Mouse (Mus musculus) liver, embryonic 13.5 days (tissue): ENCODE data around the gene Gdf3. TPM values are rescaled to one million over a fixed set of nuclear protein-coding genes. Genes with fewer than 3 reads are reported as not detected.

Experiments
- ATAC-seq: fragments of 200-750 bp; cut with Nextera tagmentation; 2 replicates; pipeline ENCODE4 v1.8.0; 2017; ENCODE audit warnings: low read depth, mild to moderate bottlenecking, moderate number of reproducible peaks, moderate library complexity
- DNase-seq: peaks from one replicate; pipeline ENCODE4 v3.0.0; 2022
- H3K27ac ChIP-seq: fragments of 300-500 bp; sonication (generic); 2 replicates; pipeline ENCODE4 v1.5.1; 2015; ENCODE audit warnings: moderate library complexity, mild to moderate bottlenecking, inconsistent platforms
- H3K27me3 ChIP-seq: fragments of 300-500 bp; sonication (generic); 2 replicates; pipeline ENCODE4 v1.6.1; 2015; ENCODE audit warnings: mild to moderate bottlenecking, inconsistent platforms
- H3K36me3 ChIP-seq: fragments of 300-500 bp; sonication (generic); 2 replicates; pipeline ENCODE4 v1.6.1; 2015; ENCODE audit warnings: mild to moderate bottlenecking, inconsistent platforms
- H3K4me1 ChIP-seq: fragments of 300-500 bp; sonication (generic); replicated peaks from 2 replicates; pipeline ENCODE4 v1.6.1; 2015; ENCODE audit warnings: inconsistent platforms
- H3K4me2 ChIP-seq: fragments of 300-500 bp; sonication (generic); 2 replicates; pipeline ENCODE4 v1.6.1; 2015; ENCODE audit warnings: inconsistent platforms, mild to moderate bottlenecking, moderate library complexity
- H3K4me3 ChIP-seq: fragments of 300-500 bp; sonication (generic); replicated peaks from 2 replicates; pipeline ENCODE4 v1.5.1; 2015; ENCODE audit warnings: mild to moderate bottlenecking, inconsistent platforms
- H3K9ac ChIP-seq: fragments of 300-500 bp; sonication (generic); 2 replicates; pipeline ENCODE4 v1.6.1; 2015; ENCODE audit warnings: mild to moderate bottlenecking, inconsistent platforms
- H3K9me3 ChIP-seq: fragments of 300-500 bp; sonication (generic); replicated peaks from 2 replicates; pipeline ENCODE4 v1.6.1; 2016; ENCODE audit warnings: inconsistent platforms
- WGBS: fragments of 180-500 bp; shearing (Covaris S2); methylation state at CpG from one replicate; pipeline ENCODE4 v1.1.7; 2015; ENCODE audit not compliant: insufficient replicate concordance; 5-methylcytosine and 5-hydroxymethylcytosine counted together
- polyA plus RNA-seq: library from polyadenylated mRNA; unstranded; fragments of >200 nt; fragmentation: Nextera tagmentation; extraction: Ambion mirVana; gene quantifications from 2 replicates; pipeline ENCODE4 v1.2.1, GENCODE M21; 2015

The Gdf3 gene
- polyA plus RNA-seq, 1 experiment from 2014 or later, result 5.6 TPM

GRCm38 (mm10) chr6:122605483-122605882 lies 4.4 kb downstream of the Gdf3 start:
- no peaks in the 10 kb centered on the region for H3K36me3 ChIP-seq
- H3K27me3 ChIP-seq, result no peaks in the 10 kb centered on the region
- H3K9me3 ChIP-seq, result no peaks in the 10 kb centered on the region
- H3K4me1 ChIP-seq, result peaks cover 21% of the 10 kb centered on the region
- H3K4me2 ChIP-seq, result no peak overlapping the region
- no peak overlapping the region for H3K27ac ChIP-seq
- no peak for DNase-seq
- no peak for ATAC-seq
- no peak overlapping the region for H3K4me3 ChIP-seq
- 71% methylated on average over 8 of the region's 8 CpGs for WGBS
- no peak overlapping the region for H3K9ac ChIP-seq

GRCm38 (mm10) chr6:122604260-122604659 lies 5.6 kb downstream of the Gdf3 start:
- DNase-seq (no peak), ATAC-seq (no peak)
- H3K4me2 ChIP-seq, result no peak overlapping the region
- no peaks in the 10 kb centered on the region for H3K36me3 ChIP-seq
- H3K9me3 ChIP-seq, result no peaks in the 10 kb centered on the region
- H3K4me3 ChIP-seq, result no peak overlapping the region
- no peaks in the 10 kb centered on the region for H3K27me3 ChIP-seq
- peak overlapping the region; percentile 29; the same call in 1 of the 2 replicates for H3K27ac ChIP-seq
- no peak overlapping the region for H3K9ac ChIP-seq
- peaks cover 13% of the 10 kb centered on the region for H3K4me1 ChIP-seq

- no peaks in the 10 kb centered on the region for H3K27me3 ChIP-seq
- WGBS, result 3% methylated on average over 1 of the region's 1 CpGs
- H3K27ac ChIP-seq, result peak overlapping the region; percentile 63; the same call in 1 of the 2 replicates
- DNase-seq, result no peak
- H3K36me3 ChIP-seq, result no peaks in the 10 kb centered on the region
- peaks cover 7% of the 10 kb centered on the region; the same call in 1 of the 2 replicates for H3K4me1 ChIP-seq
- no peak for ATAC-seq
- peak overlapping the region; percentile 63 for H3K4me3 ChIP-seq
- H3K9ac ChIP-seq, result peak overlapping the region; percentile 67
- no peaks in the 10 kb centered on the region for H3K9me3 ChIP-seq
- peak overlapping the region; percentile 75 for H3K4me2 ChIP-seq
Observed at GRCm38 (mm10) chr6:122602992-122603322, 6.9 kb downstream of the Gdf3 start.

- Histone ChIP-seq H3K4me3 (peak within 1 kb of the TSS; percentile 63), H3K27me3 (no peaks in the 10 kb centered on the region), H3K36me3 (no peaks in the 10 kb centered on the region), H3K4me2 (peak within 1 kb of the TSS; percentile 75), H3K4me1 (peaks cover 7% of the 10 kb centered on the region; the same call in 1 of the 2 replicates), H3K9ac (peak within 1 kb of the TSS; percentile 67), H3K9me3 (no peaks in the 10 kb centered on the region), H3K27ac (peak within 1 kb of the TSS; percentile 63)
- WGBS, result 3% methylated on average over 22 of the region's 22 CpGs
- ATAC-seq (peak; percentile 91), DNase-seq (peak; percentile 73)
Observed at GRCm38 (mm10) chr6:122602242-122602991, 7.5 kb downstream of the Gdf3 start, which contains the start of gene Apobec1. Gene Apobec1 (minus strand): TSS chr6:122602444.

- Histone ChIP-seq H3K27me3 (no peaks in the 10 kb centered on the region), H3K9ac (peak overlapping the region; percentile 67), H3K4me3 (peak overlapping the region; percentile 63), H3K9me3 (no peaks in the 10 kb centered on the region), H3K36me3 (no peaks in the 10 kb centered on the region), H3K27ac (peak overlapping the region; percentile 63; the same call in 1 of the 2 replicates), H3K4me1 (peaks cover 8% of the 10 kb centered on the region; the same call in 1 of the 2 replicates), H3K4me2 (peak overlapping the region; percentile 75)
- WGBS, result 61% methylated on average over 3 of the region's 3 CpGs
- ATAC-seq (no peak), DNase-seq (no peak)
Observed at GRCm38 (mm10) chr6:122601615-122602014, 8.3 kb downstream of the Gdf3 start.

GRCm38 (mm10) chr6:122601031-122601430 lies 8.9 kb downstream of the Gdf3 start:
- Histone ChIP-seq H3K27me3 (no peaks in the 10 kb centered on the region), H3K4me3 (no peak overlapping the region), H3K27ac (no peak overlapping the region), H3K36me3 (no peaks in the 10 kb centered on the region), H3K9ac (no peak overlapping the region), H3K9me3 (no peaks in the 10 kb centered on the region), H3K4me1 (peaks cover 11% of the 10 kb centered on the region; the same call in 1 of the 2 replicates), H3K4me2 (0 out of 2 replicates have a peak overlapping the region, but pooled peaks have one; percentile 10)
- ATAC-seq, result no peak
- 68% methylated on average over 4 of the region's 4 CpGs for WGBS
- no peak for DNase-seq

- H3K4me2 ChIP-seq, result 0 out of 2 replicates have a peak overlapping the region, but pooled peaks have one; percentile 10
- 72% methylated on average over 7 of the region's 7 CpGs for WGBS
- ATAC-seq (no peak), DNase-seq (no peak)
- H3K27me3 ChIP-seq, result no peaks in the 10 kb centered on the region
- H3K4me3 ChIP-seq, result no peak overlapping the region
- no peak overlapping the region for H3K9ac ChIP-seq
- H3K9me3 ChIP-seq, result no peaks in the 10 kb centered on the region
- H3K27ac ChIP-seq, result no peak overlapping the region; the same call in 1 of the 2 replicates
- no peaks in the 10 kb centered on the region for H3K36me3 ChIP-seq
- H3K4me1 ChIP-seq, result peaks cover 11% of the 10 kb centered on the region; the same call in 1 of the 2 replicates
Observed at GRCm38 (mm10) chr6:122600066-122600646, 9.7 kb downstream of the Gdf3 start.

GRCm38 (mm10) chr6:122599054-122599737 lies 10.7 kb downstream of the Gdf3 start:
- Histone ChIP-seq H3K4me2 (no peak overlapping the region), H3K9me3 (no peaks in the 10 kb centered on the region), H3K4me1 (peaks cover 11% of the 10 kb centered on the region; the same call in 1 of the 2 replicates), H3K27me3 (no peaks in the 10 kb centered on the region), H3K36me3 (no peaks in the 10 kb centered on the region), H3K4me3 (no peak overlapping the region), H3K9ac (no peak overlapping the region), H3K27ac (no peak overlapping the region)
- WGBS, result 81% methylated on average over 9 of the region's 9 CpGs
- ATAC-seq (no peak), DNase-seq (no peak)

GRCm38 (mm10) chr6:122598436-122598835 lies 11.5 kb downstream of the Gdf3 start:
- Histone ChIP-seq H3K9ac (no peak overlapping the region), H3K36me3 (no peaks in the 10 kb centered on the region), H3K4me2 (no peak overlapping the region), H3K4me3 (no peak overlapping the region), H3K9me3 (no peaks in the 10 kb centered on the region), H3K27ac (no peak overlapping the region), H3K4me1 (peaks cover 8% of the 10 kb centered on the region; the same call in 1 of the 2 replicates), H3K27me3 (no peaks in the 10 kb centered on the region)
- WGBS, result 76% methylated on average over 6 of the region's 6 CpGs
- ATAC-seq, result no peak
- DNase-seq, result no peak

GRCm38 (mm10) chr6:122598014-122598413 lies 11.9 kb downstream of the Gdf3 start:
- Histone ChIP-seq H3K9me3 (no peaks in the 10 kb centered on the region), H3K4me2 (no peak overlapping the region), H3K27ac (no peak overlapping the region), H3K4me3 (no peak overlapping the region), H3K36me3 (no peaks in the 10 kb centered on the region), H3K9ac (no peak overlapping the region), H3K27me3 (no peaks in the 10 kb centered on the region), H3K4me1 (peaks cover 8% of the 10 kb centered on the region; the same call in 1 of the 2 replicates)
- DNase-seq (no peak), ATAC-seq (no peak)
- 85% methylated on average over 4 of the region's 4 CpGs for WGBS

GRCm38 (mm10) chr6:122596608-122597007 lies 13.3 kb downstream of the Gdf3 start:
- H3K27me3 ChIP-seq, result no peaks in the 10 kb centered on the region
- no peak overlapping the region for H3K4me3 ChIP-seq
- no peak overlapping the region for H3K27ac ChIP-seq
- 0 out of 2 replicates have a peak, but pooled peaks cover 3% of the 10 kb centered on the region for H3K4me1 ChIP-seq
- no peaks in the 10 kb centered on the region for H3K36me3 ChIP-seq
- 46% methylated on average over 7 of the region's 7 CpGs for WGBS
- no peak for DNase-seq
- ATAC-seq, result peak; percentile 56
- H3K9ac ChIP-seq, result no peak overlapping the region
- no peak overlapping the region for H3K4me2 ChIP-seq
- H3K9me3 ChIP-seq, result no peaks in the 10 kb centered on the region
